Mouse (Mus musculus) thymus, adult 2 months (tissue): ENCODE results near the gene Taf3. TPM values are rescaled to one million over a fixed set of nuclear protein-coding genes. Genes with fewer than 3 reads are reported as not detected.

Experiments
- DNase-seq: peaks from one replicate; pipeline ENCODE4 v3.0.0; 2021
- H3K27ac ChIP-seq: fragments of 200-500 bp; 2 replicates; pipeline ENCODE4 v1.5.1; 2012; ENCODE audit warnings: low read length, control low read depth; ENCODE audit not compliant: control insufficient read depth, insufficient read depth
- H3K27me3 ChIP-seq: fragments of 200-500 bp; 2 replicates; pipeline ENCODE4 v1.6.1; 2012; ENCODE audit warnings: mild to moderate bottlenecking, low read length, moderate library complexity, mixed read lengths; ENCODE audit not compliant: control insufficient read depth, insufficient read depth
- H3K36me3 ChIP-seq: fragments of 200-500 bp; 2 replicates; pipeline ENCODE4 v1.6.1; 2012; ENCODE audit warnings: mild to moderate bottlenecking, low read length, moderate library complexity; ENCODE audit not compliant: control insufficient read depth, insufficient read depth
- H3K4me1 ChIP-seq: fragments of 200-500 bp; replicated peaks from 2 replicates; pipeline ENCODE4 v1.6.1; 2012; ENCODE audit warnings: low read length; ENCODE audit not compliant: control insufficient read depth, insufficient read depth
- H3K4me3 ChIP-seq: fragments of 200-500 bp; 2 replicates; pipeline ENCODE4 v1.5.1; 2012; ENCODE audit warnings: mild to moderate bottlenecking, low read length, control low read depth, moderate library complexity; ENCODE audit not compliant: control insufficient read depth, insufficient read depth
- CTCF ChIP-seq: fragments of 200-500 bp; IDR thresholded peaks from 2 replicates; pipeline ENCODE4 v1.5.1; 2012; ENCODE audit warnings: mild to moderate bottlenecking, control low read depth, low read length, moderate library complexity, borderline replicate concordance; ENCODE audit not compliant: control insufficient read depth, poor library complexity, insufficient read depth; ENCODE audit errors: extremely low read depth
- POLR2A ChIP-seq: fragments of 200-500 bp; IDR thresholded peaks from 2 replicates; pipeline ENCODE4 v1.6.1; 2012; ENCODE audit warnings: mild to moderate bottlenecking, low read length, control low read depth, moderate library complexity; ENCODE audit not compliant: control insufficient read depth, poor library complexity, insufficient read depth; ENCODE audit errors: extremely low read depth
- WGBS: fragments of 180-500 bp; shearing (Covaris S2); methylation state at CpG from one replicate; pipeline ENCODE4 v1.1.7; 2018; 5-methylcytosine and 5-hydroxymethylcytosine counted together
- polyA plus RNA-seq: library from polyadenylated mRNA; depleted of rRNA; stranded (reverse); fragments of >200 nt; gene quantifications from 2 replicates; pipeline ENCODE4 v1.2.3, GENCODE M21; 2012

The Taf3 gene
- polyA plus RNA-seq, 1 experiment = 10.0 TPM

DNA sequence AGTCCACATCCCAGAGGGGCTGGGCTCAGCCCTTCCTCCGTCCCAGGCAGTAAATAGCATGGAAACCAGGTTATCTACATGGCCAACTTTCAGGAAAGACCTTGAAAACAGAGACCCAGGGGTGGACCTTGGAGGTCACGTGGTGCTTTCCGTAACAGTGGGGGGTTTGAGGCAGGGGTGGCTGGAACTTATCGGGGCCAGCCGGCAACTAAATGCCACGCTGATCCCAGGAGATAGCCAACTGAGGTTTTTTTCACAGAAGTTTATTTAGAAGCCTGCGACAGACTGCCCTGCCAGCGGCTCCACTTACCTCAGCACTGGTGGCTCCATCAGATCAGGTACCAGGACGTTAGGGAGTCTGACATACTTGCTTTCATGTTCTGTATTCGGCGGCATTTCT lies 142.4 kb downstream of the Taf3 start:
- no peak overlapping the region for H3K4me3 ChIP-seq
- H3K36me3 ChIP-seq = no peaks in the 10 kb centered on the region
- H3K4me1 ChIP-seq = no peaks in the 10 kb centered on the region
- no peaks in the 10 kb centered on the region for H3K27me3 ChIP-seq
- no peak overlapping the region for H3K27ac ChIP-seq
- WGBS = 29% methylated on average over 11 of the region's 11 CpGs
- DNase-seq = no peak
- TF ChIP-seq CTCF (no peak), POLR2A (no peak)

DNA sequence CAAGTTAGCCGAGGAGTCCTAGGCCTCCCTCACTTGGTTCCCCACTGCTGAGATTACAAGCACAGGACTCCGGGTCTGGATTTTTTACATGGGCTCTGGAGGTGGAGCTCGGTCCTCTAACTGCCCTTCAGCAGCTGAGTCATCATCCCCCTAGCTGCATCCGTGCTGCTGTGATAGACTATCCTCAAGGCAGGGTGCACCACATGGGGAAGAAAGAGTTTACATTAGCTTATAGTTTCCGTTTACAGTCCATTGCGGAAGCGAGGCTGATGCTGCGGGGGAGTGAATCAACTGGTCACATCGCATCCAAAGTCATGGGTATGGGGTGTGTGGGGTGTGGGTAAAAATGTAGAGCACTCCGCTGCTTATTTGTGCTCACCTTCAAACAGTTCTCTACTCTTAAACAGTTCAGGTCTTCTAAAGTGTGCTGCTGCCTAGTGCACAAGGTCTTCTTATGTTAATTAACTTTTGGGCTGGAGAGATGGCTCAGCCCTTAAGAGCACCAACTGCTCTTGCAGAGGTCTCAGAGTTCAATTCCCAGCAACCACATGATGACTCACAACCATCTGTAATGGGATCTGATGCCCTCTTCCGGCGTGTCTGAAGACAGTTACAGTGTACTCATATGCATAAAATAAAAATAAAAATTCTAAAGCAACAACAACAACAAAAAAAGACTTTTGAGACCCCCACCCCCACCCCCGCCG lies 144.4 kb downstream of the Taf3 start:
- no peak for DNase-seq
- Histone ChIP-seq H3K4me1 (no peaks in the 10 kb centered on the region), H3K4me3 (no peak overlapping the region), H3K27ac (no peak overlapping the region), H3K36me3 (no peaks in the 10 kb centered on the region), H3K27me3 (no peaks in the 10 kb centered on the region)
- TF ChIP-seq POLR2A (no peak), CTCF (no peak)
- WGBS = 76% methylated on average over 14 of the region's 14 CpGs

DNA sequence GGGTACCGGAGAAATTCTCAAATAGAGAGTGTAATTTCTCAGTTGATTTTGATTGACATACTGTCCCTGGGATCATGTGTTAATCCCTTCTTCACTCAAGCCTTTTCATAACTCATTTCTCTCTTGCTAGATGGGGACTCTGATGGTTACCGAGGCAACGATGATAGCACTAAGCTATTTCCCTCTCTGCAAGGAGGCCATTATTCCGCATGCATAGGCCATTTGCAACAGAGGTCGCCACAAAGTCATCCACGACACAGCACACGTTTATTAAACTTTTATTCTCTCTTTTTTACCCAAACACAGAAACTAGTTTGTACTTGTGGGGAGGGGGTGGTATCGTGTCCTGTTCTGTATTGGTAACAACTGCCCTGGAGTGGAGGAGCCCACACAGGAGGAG lies 150.6 kb downstream of the Taf3 start:
- H3K4me1 ChIP-seq = peaks cover 3% of the 10 kb centered on the region
- TF ChIP-seq POLR2A = no peak
- TF ChIP-seq CTCF = no peak
- H3K4me3 ChIP-seq = no peak overlapping the region
- no peak for DNase-seq
- H3K27me3 ChIP-seq = peaks cover 31% of the 10 kb centered on the region
- H3K27ac ChIP-seq = no peak overlapping the region
- H3K36me3 ChIP-seq = no peaks in the 10 kb centered on the region
- 66% methylated on average over 8 of the region's 8 CpGs for WGBS

GRCm38 (mm10) chr2:9896097-9896770 lies 152.2 kb downstream of the Taf3 start:
- Histone ChIP-seq H3K4me1 (peaks cover 3% of the 10 kb centered on the region), H3K27me3 (peaks cover 31% of the 10 kb centered on the region), H3K36me3 (no peaks in the 10 kb centered on the region), H3K27ac (no peak overlapping the region), H3K4me3 (no peak overlapping the region)
- TF ChIP-seq CTCF = no peak
- no peak for TF ChIP-seq POLR2A
- 10% methylated on average over 22 of the region's 22 CpGs for WGBS
- no peak for DNase-seq

DNA sequence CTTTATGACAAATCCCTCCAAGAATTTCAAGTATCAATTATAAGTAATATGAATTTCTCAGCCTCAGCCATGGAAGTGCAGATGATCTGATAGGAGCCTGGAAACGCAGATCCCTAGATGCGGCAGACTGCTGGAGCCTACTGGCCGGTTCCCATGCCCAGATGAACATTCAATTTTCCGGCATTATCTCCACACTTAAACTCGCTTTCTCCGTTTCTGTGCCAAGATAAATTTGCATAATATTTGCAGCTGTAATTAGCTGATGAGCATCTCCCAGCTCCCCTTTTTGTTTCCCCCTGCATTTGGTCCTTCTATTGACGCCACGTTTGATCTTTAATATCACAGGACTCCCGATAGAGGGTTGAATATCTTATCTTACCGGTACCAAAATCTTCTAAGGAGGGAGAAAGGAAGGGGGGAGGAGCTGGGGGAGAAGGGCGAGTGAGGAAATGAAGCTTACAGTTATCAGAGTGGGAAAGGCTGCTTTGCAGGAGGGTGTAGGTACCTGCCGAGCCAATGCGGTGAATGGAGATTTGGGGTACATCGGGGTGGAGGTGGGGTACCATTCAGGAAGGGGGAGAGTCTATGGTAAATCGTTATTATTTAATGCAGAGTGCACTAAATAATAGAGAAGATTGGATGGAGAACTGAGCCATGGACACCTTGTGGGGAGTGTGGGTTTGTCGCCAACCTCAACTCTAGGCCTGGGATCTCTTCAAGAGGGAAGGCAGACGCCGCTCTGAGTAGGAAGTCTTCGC lies 153.4 kb downstream of the Taf3 start:
- 12% methylated on average over 19 of the region's 19 CpGs for WGBS
- H3K36me3 ChIP-seq = no peaks in the 10 kb centered on the region
- no peak for TF ChIP-seq CTCF
- no peak for TF ChIP-seq POLR2A
- no peak overlapping the region for H3K27ac ChIP-seq
- no peak overlapping the region for H3K4me3 ChIP-seq
- H3K4me1 ChIP-seq = peaks cover 6% of the 10 kb centered on the region
- DNase-seq = no peak
- H3K27me3 ChIP-seq = peaks cover 35% of the 10 kb centered on the region

- WGBS = 10% methylated on average over 6 of the region's 6 CpGs
- Histone ChIP-seq H3K36me3 (no peaks in the 10 kb centered on the region), H3K27ac (no peak overlapping the region), H3K4me1 (peaks cover 18% of the 10 kb centered on the region), H3K4me3 (no peak overlapping the region), H3K27me3 (peaks cover 42% of the 10 kb centered on the region)
- DNase-seq = no peak
- TF ChIP-seq CTCF = no peak
Measured at GRCm38 (mm10) chr2:9893272-9893953, 155.0 kb downstream of the Taf3 start.
